Mouse (Mus musculus): ENCODE data around the gene Gtf3a. TPM values are rescaled to one million over a fixed set of nuclear protein-coding genes. Genes with fewer than 3 reads are reported as not detected.

Gtf3a gene
- polyA plus RNA-seq, 1 experiment from 2014 or later: 79.2 TPM

- H3K4me1 ChIP-seq: peaks cover 11% of the 10 kb centered on the region
- H3K9ac ChIP-seq: peak within 1 kb of the TSS; percentile 91
- ATAC-seq (ENCODE audit: extremely low read depth, insufficient number of reproducible peaks, low FRiP score, low TSS enrichment): no peak
- peak within 1 kb of the TSS; percentile 63; the same call in 1 of the 2 replicates for H3K27ac ChIP-seq (replicated peaks)
- no peaks in the 10 kb centered on the region for H3K9me3 ChIP-seq
- H3K36me3 ChIP-seq: peaks cover 25% of the 10 kb centered on the region
- H3K27me3 ChIP-seq (replicated peaks): no peaks in the 10 kb centered on the region
- 1% methylated on average over 46 of the region's 46 CpGs for WGBS
- peak within 1 kb of the TSS; percentile 86 for H3K4me2 ChIP-seq
- peak within 1 kb of the TSS; percentile 99 for H3K4me3 ChIP-seq
Measured at GRCm38 (mm10) chr5:146963118-146963936, 14.9 kb downstream of the Gtf3a start, which contains the start of gene Mtif3. Gene Mtif3, minus strand, starts transcription at chr5:146963800.

- H3K4me2 ChIP-seq: peak overlapping the region; percentile 86
- H3K36me3 ChIP-seq: peaks cover 20% of the 10 kb centered on the region
- H3K9me3 ChIP-seq: no peaks in the 10 kb centered on the region
- H3K4me1 ChIP-seq: peaks cover 11% of the 10 kb centered on the region
- no peak for ATAC-seq (ENCODE audit: extremely low read depth, insufficient number of reproducible peaks, low FRiP score, low TSS enrichment)
- peak overlapping the region; percentile 99 for H3K4me3 ChIP-seq
- WGBS: 55% methylated on average over 8 of the region's 8 CpGs
- H3K27me3 ChIP-seq (replicated peaks): peaks cover 2% of the 10 kb centered on the region; the same call in 1 of the 2 replicates
- no peak overlapping the region for H3K27ac ChIP-seq (replicated peaks)
- H3K9ac ChIP-seq: peak overlapping the region; percentile 91
Measured at GRCm38 (mm10) chr5:146963937-146964278, 15.5 kb downstream of the Gtf3a start.

- peaks cover 3% of the 10 kb centered on the region; the same call in 1 of the 2 replicates for H3K4me1 ChIP-seq
- no peak overlapping the region for H3K27ac ChIP-seq (replicated peaks)
- H3K4me3 ChIP-seq: no peak overlapping the region
- WGBS: 72% methylated on average over 13 of the region's 13 CpGs
- H3K27me3 ChIP-seq (replicated peaks): peaks cover 4% of the 10 kb centered on the region; the same call in 1 of the 2 replicates
- ATAC-seq (ENCODE audit: extremely low read depth, insufficient number of reproducible peaks, low FRiP score, low TSS enrichment): no peak
- H3K9me3 ChIP-seq: no peaks in the 10 kb centered on the region
- no peak overlapping the region for H3K4me2 ChIP-seq
- no peaks in the 10 kb centered on the region for H3K36me3 ChIP-seq
- no peak overlapping the region for H3K9ac ChIP-seq
Measured at GRCm38 (mm10) chr5:146968695-146969393, 20.4 kb downstream of the Gtf3a start.

GRCm38 (mm10) chr5:146971776-146972561 lies 23.5 kb downstream of the Gtf3a start:
- Histone ChIP-seq H3K4me1 (0 out of 2 replicates have a peak, but pooled peaks cover 3% of the 10 kb centered on the region), H3K4me2 (no peak overlapping the region), H3K36me3 (no peaks in the 10 kb centered on the region), H3K9me3 (no peaks in the 10 kb centered on the region), H3K27ac (replicated peaks) (no peak overlapping the region), H3K9ac (no peak overlapping the region), H3K27me3 (replicated peaks) (peaks cover 4% of the 10 kb centered on the region; the same call in 1 of the 2 replicates), H3K4me3 (no peak overlapping the region)
- ATAC-seq (ENCODE audit: extremely low read depth, insufficient number of reproducible peaks, low FRiP score, low TSS enrichment): no peak
- WGBS: 54% methylated on average over 10 of the region's 10 CpGs

- H3K27me3 ChIP-seq (replicated peaks): peaks cover 4% of the 10 kb centered on the region; the same call in 1 of the 2 replicates
- H3K9me3 ChIP-seq: no peaks in the 10 kb centered on the region
- H3K4me2 ChIP-seq: no peak overlapping the region
- no peak overlapping the region for H3K9ac ChIP-seq
- no peaks in the 10 kb centered on the region for H3K36me3 ChIP-seq
- ATAC-seq (ENCODE audit: extremely low read depth, insufficient number of reproducible peaks, low FRiP score, low TSS enrichment): no peak
- H3K27ac ChIP-seq (replicated peaks): no peak overlapping the region
- H3K4me1 ChIP-seq: 0 out of 2 replicates have a peak, but pooled peaks cover 3% of the 10 kb centered on the region
- no peak overlapping the region for H3K4me3 ChIP-seq
- 82% methylated on average over 9 of the region's 9 CpGs for WGBS
Measured at GRCm38 (mm10) chr5:146973353-146973752, 24.9 kb downstream of the Gtf3a start.

GRCm38 (mm10) chr5:146973858-146974780 lies 25.7 kb downstream of the Gtf3a start:
- H3K4me3 ChIP-seq: no peak overlapping the region
- H3K27ac ChIP-seq (replicated peaks): no peak overlapping the region
- peaks cover under 1% of the 10 kb centered on the region; the same call in 1 of the 2 replicates for H3K27me3 ChIP-seq (replicated peaks)
- no peak for ATAC-seq (ENCODE audit: extremely low read depth, insufficient number of reproducible peaks, low FRiP score, low TSS enrichment)
- H3K9ac ChIP-seq: no peak overlapping the region
- 0 out of 2 replicates have a peak, but pooled peaks cover 3% of the 10 kb centered on the region for H3K4me1 ChIP-seq
- WGBS: 73% methylated on average over 25 of the region's 25 CpGs
- no peaks in the 10 kb centered on the region for H3K36me3 ChIP-seq
- no peak overlapping the region for H3K4me2 ChIP-seq
- no peaks in the 10 kb centered on the region for H3K9me3 ChIP-seq

GRCm38 (mm10) chr5:146974781-146975123 lies 26.3 kb downstream of the Gtf3a start:
- Histone ChIP-seq H3K27me3 (replicated peaks) (no peaks in the 10 kb centered on the region; the same call in 1 of the 2 replicates), H3K9ac (no peak overlapping the region), H3K4me1 (0 out of 2 replicates have a peak, but pooled peaks cover 3% of the 10 kb centered on the region), H3K27ac (replicated peaks) (no peak overlapping the region), H3K36me3 (no peaks in the 10 kb centered on the region), H3K4me2 (no peak overlapping the region), H3K4me3 (no peak overlapping the region), H3K9me3 (no peaks in the 10 kb centered on the region)
- ATAC-seq (ENCODE audit: extremely low read depth, insufficient number of reproducible peaks, low FRiP score, low TSS enrichment): no peak
- WGBS: 43% methylated on average over 13 of the region's 13 CpGs

GRCm38 (mm10) chr5:146981376-146981775 lies 32.9 kb downstream of the Gtf3a start:
- H3K4me1 ChIP-seq: no peaks in the 10 kb centered on the region
- ATAC-seq (ENCODE audit: extremely low read depth, insufficient number of reproducible peaks, low FRiP score, low TSS enrichment): no peak
- peaks cover 51% of the 10 kb centered on the region for H3K27me3 ChIP-seq (replicated peaks)
- WGBS: 76% methylated on average over 6 of the region's 6 CpGs
- no peaks in the 10 kb centered on the region for H3K36me3 ChIP-seq
- H3K9ac ChIP-seq: no peak overlapping the region
- H3K9me3 ChIP-seq: no peaks in the 10 kb centered on the region
- no peak overlapping the region for H3K4me2 ChIP-seq
- H3K27ac ChIP-seq (replicated peaks): no peak overlapping the region
- no peak overlapping the region for H3K4me3 ChIP-seq

DNA sequence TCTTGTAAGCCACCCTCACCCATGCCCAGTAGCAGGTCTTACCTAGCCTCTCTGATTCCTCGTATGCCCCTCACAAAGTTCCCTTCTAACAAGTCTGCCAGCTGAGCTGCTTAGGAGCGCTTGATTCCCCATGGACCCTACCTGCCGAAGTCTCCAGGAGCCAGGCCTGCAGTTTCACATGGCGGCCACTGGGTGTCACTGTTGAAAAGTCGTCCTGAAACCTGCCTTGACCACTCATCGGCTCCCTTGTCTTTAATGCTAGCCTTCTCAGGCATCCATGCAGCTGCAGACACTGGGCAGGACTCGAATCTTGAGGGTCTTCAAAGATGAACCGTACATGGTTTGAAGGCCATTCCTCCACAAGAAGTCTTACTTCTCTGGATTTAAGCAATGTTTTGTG lies 34.8 kb downstream of the Gtf3a start:
- H3K4me2 ChIP-seq: no peak overlapping the region
- no peak overlapping the region for H3K27ac ChIP-seq (replicated peaks)
- no peaks in the 10 kb centered on the region for H3K9me3 ChIP-seq
- H3K36me3 ChIP-seq: no peaks in the 10 kb centered on the region
- no peak overlapping the region for H3K9ac ChIP-seq
- 7% methylated on average over 8 of the region's 8 CpGs for WGBS
- peaks cover 62% of the 10 kb centered on the region for H3K27me3 ChIP-seq (replicated peaks)
- H3K4me3 ChIP-seq: no peak overlapping the region
- no peaks in the 10 kb centered on the region for H3K4me1 ChIP-seq
- no peak for ATAC-seq (ENCODE audit: extremely low read depth, insufficient number of reproducible peaks, low FRiP score, low TSS enrichment)

- Histone ChIP-seq H3K27me3 (replicated peaks) (peaks cover 62% of the 10 kb centered on the region), H3K4me2 (peak overlapping the region; percentile 40), H3K9ac (0 out of 2 replicates have a peak overlapping the region, but pooled peaks have one; percentile 37), H3K4me1 (peaks cover 5% of the 10 kb centered on the region), H3K9me3 (no peaks in the 10 kb centered on the region), H3K4me3 (0 out of 2 replicates have a peak overlapping the region, but pooled peaks have one; percentile 1), H3K36me3 (no peaks in the 10 kb centered on the region), H3K27ac (replicated peaks) (no peak overlapping the region)
- 55% methylated on average over 21 of the region's 21 CpGs for WGBS
- ATAC-seq (ENCODE audit: extremely low read depth, insufficient number of reproducible peaks, low FRiP score, low TSS enrichment): no peak
Measured at GRCm38 (mm10) chr5:146985725-146986433, 37.4 kb downstream of the Gtf3a start.

All from heart, embryonic 13.5 days (tissue).